Mouse (Mus musculus) 416B (cell line): ENCODE results near the gene Gpatch1.

ENCODE experiments used
- DNase-seq: peaks from one replicate; pipeline ENCODE4 v3.0.0; 2011; ENCODE audit warnings: low read depth

Gpatch1 gene

DNA sequence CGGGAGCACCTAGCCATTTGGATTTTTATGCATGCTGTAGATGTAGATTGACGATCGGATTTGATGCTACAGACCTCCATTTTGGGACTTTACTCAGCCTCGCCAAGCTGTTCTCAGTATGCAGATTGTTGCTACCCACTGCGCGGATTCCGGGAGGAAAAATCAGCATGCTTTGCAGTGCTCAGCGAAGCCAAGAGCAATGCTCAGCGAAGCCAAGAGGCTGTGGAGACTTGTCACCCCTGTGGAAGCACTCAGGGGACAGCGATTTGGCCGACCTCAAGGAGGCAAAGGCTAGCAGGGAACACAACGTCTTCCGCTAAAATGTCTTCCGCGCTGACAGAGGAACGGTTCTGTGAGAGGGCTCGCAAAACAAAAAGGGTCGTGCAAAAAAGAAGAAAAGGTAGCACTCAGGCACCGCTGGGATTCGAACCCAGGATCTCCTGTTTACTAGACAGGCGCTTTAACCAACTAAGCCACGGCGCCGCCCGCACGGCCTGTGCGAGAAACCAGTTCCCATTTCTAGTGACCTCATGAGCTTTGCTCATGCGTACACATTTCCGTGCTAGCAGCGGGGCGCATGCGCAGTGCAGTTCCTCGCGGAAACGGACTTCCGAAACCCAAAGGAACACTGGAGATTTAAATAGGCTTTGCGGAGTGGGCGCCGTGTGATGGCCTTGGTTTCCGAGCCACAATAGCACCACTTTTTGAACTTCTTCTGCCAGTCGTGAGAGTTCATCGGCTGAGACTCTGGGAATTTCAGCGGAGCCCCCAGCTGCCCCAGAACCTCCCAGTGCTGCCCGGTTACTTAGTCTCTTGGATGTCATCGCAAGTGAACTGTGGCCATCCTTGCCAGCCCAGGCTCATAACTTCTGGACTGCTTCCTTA is 83.6 kb downstream of the Gpatch1 start:
- DNase-seq, result peak; percentile 97

DNA sequence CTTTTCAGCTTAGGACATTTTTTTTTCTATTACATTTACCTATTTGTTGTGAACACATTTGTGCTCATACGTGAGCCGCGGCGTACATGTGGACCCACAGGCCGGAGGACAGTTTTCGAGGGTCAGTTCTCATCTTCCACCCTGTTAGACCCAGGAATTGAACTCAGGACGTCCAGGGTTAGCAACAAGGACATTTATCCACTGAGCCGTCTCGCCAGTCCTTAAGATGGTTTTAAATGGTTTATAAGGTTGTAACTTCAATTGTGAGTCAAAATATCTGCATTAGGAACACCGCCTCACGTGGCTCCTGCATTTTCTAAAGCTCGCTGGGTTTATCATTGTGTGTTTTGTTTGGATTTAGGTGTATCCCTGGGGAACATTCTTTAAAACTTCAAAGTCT is 84.4 kb downstream of the Gpatch1 start:
- peak; percentile 5 for DNase-seq

DNA sequence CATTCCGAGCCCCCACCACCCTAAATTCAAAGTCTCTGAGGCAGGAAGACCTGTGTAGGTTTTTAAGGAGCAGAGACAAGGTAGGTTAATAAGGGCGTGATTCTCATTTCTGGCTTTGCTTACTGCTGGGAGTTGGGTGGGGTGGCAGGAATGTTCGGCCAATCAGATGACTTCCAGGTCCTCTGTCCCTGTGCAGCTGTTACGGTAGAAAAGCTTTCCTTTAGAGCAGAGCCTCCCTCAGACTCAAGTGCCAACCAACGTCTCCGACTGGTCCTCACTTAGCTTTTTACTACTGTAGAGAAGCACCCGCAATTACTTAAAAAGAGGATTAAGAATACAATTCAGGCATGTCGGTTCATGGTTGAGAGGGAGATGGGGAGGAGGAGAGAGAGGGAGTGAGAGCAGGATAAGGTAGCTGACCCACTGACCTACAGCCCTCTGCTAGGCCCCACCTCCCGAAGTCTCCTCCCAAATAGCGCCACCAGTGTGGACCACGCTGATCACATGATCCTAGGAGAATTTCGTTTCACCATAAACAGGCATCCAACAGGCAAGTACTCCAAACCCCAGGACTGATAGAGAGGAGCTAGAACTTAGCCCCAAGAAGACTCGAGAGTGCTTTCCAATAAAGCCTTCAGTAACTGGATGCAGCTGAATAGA is 85.3 kb downstream of the Gpatch1 start:
- no peak for DNase-seq

DNA sequence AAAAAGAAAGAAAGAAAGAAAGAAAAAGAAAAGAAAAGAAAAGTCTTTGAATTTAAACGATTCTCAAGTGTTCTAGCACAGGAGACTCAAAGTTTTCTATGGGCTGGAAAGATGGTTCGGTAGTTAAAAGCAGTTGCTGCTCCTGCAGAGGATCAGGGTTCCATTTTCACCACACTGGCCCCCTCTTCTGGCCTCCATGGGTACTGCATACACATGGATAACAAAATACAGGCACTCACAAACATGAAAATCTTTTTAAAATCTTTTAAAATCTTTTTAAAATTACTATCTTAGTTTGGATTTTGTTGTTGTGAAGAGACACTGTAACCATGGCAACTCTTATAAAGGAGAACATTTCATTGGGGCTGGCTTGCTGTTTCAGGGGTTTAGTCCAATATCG is 87.9 kb downstream of the Gpatch1 start:
- peak; percentile 37 for DNase-seq
